Mouse (Mus musculus) small intestine, adult 2 months (tissue): ENCODE results near the gene Tec. TPM values are rescaled to one million over a fixed set of nuclear protein-coding genes. Genes with fewer than 3 reads are reported as not detected.

Experiments used
- H3K27ac ChIP-seq: fragments of 200-500 bp; 2 replicates; pipeline ENCODE4 v1.5.1; 2012; ENCODE audit warnings: low read depth, low read length, control low read depth, inconsistent platforms; ENCODE audit not compliant: insufficient read depth
- H3K27me3 ChIP-seq: fragments of 200-500 bp; 2 replicates; pipeline ENCODE4 v1.6.1; 2012; ENCODE audit warnings: mild to moderate bottlenecking, moderate library complexity, low read length, inconsistent platforms; ENCODE audit not compliant: control insufficient read depth, insufficient read depth
- H3K36me3 ChIP-seq: fragments of 200-500 bp; 2 replicates; pipeline ENCODE4 v1.6.1; 2012; ENCODE audit warnings: mild to moderate bottlenecking, low read length, control low read depth, inconsistent platforms; ENCODE audit not compliant: control insufficient read depth, insufficient read depth
- H3K4me1 ChIP-seq: fragments of 200-500 bp; 2 replicates; pipeline ENCODE4 v1.6.1; 2012; ENCODE audit warnings: low read length, inconsistent platforms, mixed read lengths; ENCODE audit not compliant: control insufficient read depth, insufficient read depth, insufficient read length
- H3K4me3 ChIP-seq: fragments of 200-500 bp; 2 replicates; pipeline ENCODE4 v1.5.1; 2012; ENCODE audit warnings: low read depth, mild to moderate bottlenecking, control low read depth, inconsistent platforms, low read length, moderate library complexity
- CTCF ChIP-seq: fragments of 200-500 bp; IDR thresholded peaks from 2 replicates; pipeline ENCODE4 v1.5.1; 2012; ENCODE audit warnings: low read depth, mild to moderate bottlenecking, control low read depth, inconsistent platforms, low read length, moderate library complexity, mixed read lengths; ENCODE audit not compliant: insufficient replicate concordance, insufficient read length; ENCODE audit errors: extremely low read depth
- POLR2A ChIP-seq: fragments of 200-500 bp; IDR thresholded peaks from 2 replicates; pipeline ENCODE4 v1.6.1; 2012; ENCODE audit warnings: low read depth, mild to moderate bottlenecking, control low read depth, inconsistent platforms, low read length, moderate library complexity
- WGBS: fragments of 180-500 bp; shearing (Covaris S2); methylation state at CpG from one replicate; pipeline ENCODE4 v1.1.7; 2018; 5-methylcytosine and 5-hydroxymethylcytosine counted together
- polyA plus RNA-seq: library from polyadenylated mRNA; depleted of rRNA; stranded (reverse); fragments of >200 nt; gene quantifications from 2 replicates; pipeline ENCODE4 v1.2.3, GENCODE M21; 2012

Tec gene
- polyA plus RNA-seq, 1 experiment = 7.1 TPM

- 79% methylated on average over 14 of the region's 14 CpGs for WGBS
- Histone ChIP-seq H3K4me3 (no peak overlapping the region), H3K36me3 (no peaks in the 10 kb centered on the region), H3K27me3 (no peaks in the 10 kb centered on the region), H3K27ac (no peak overlapping the region), H3K4me1 (peaks cover 11% of the 10 kb centered on the region; the same call in 1 of the 2 replicates)
- TF ChIP-seq CTCF = no peak
- no peak for TF ChIP-seq POLR2A
These were observed 1.7 kb upstream of the Tec start for GRCm38 (mm10) chr5:72869779-72870608.

- Histone ChIP-seq H3K27me3 (no peaks in the 10 kb centered on the region), H3K36me3 (no peaks in the 10 kb centered on the region; the same call in 1 of the 2 replicates), H3K4me3 (peak overlapping the region; percentile 95; the same call in 1 of the 2 replicates), H3K27ac (peak overlapping the region; percentile 98; the same call in 1 of the 2 replicates), H3K4me1 (peaks cover 14% of the 10 kb centered on the region; the same call in 1 of the 2 replicates)
- TF ChIP-seq POLR2A (no peak), CTCF (no peak)
- WGBS = 13% methylated on average over 16 of the region's 16 CpGs
These were observed 1.1 kb downstream of the Tec start for GRCm38 (mm10) chr5:72867036-72867672.

- 32% methylated on average over 6 of the region's 6 CpGs for WGBS
- Histone ChIP-seq H3K27ac (peak overlapping the region; percentile 54; the same call in 1 of the 2 replicates), H3K4me3 (no peak overlapping the region), H3K4me1 (peaks cover 14% of the 10 kb centered on the region; the same call in 1 of the 2 replicates), H3K27me3 (no peaks in the 10 kb centered on the region), H3K36me3 (no peaks in the 10 kb centered on the region; the same call in 1 of the 2 replicates)
- no peak for TF ChIP-seq CTCF
- no peak for TF ChIP-seq POLR2A
These were observed 1.9 kb downstream of the Tec start for GRCm38 (mm10) chr5:72866260-72866905.

GRCm38 (mm10) chr5:72864654-72865178 is 3.6 kb downstream of the Tec start:
- H3K27ac ChIP-seq = no peak overlapping the region
- TF ChIP-seq POLR2A (no peak), CTCF (no peak)
- H3K4me1 ChIP-seq = peaks cover 14% of the 10 kb centered on the region; the same call in 1 of the 2 replicates
- H3K27me3 ChIP-seq = no peaks in the 10 kb centered on the region
- H3K36me3 ChIP-seq = no peaks in the 10 kb centered on the region; the same call in 1 of the 2 replicates
- 82% methylated on average over 3 of the region's 3 CpGs for WGBS
- no peak overlapping the region for H3K4me3 ChIP-seq

- TF ChIP-seq POLR2A (no peak), CTCF (no peak)
- no peak overlapping the region for H3K4me3 ChIP-seq
- 88% methylated on average over 9 of the region's 9 CpGs for WGBS
- no peaks in the 10 kb centered on the region for H3K27me3 ChIP-seq
- H3K36me3 ChIP-seq = no peaks in the 10 kb centered on the region; the same call in 1 of the 2 replicates
- H3K4me1 ChIP-seq = peaks cover 14% of the 10 kb centered on the region
- H3K27ac ChIP-seq = no peak overlapping the region
These were observed 5.1 kb downstream of the Tec start for GRCm38 (mm10) chr5:72863166-72863565.

DNA sequence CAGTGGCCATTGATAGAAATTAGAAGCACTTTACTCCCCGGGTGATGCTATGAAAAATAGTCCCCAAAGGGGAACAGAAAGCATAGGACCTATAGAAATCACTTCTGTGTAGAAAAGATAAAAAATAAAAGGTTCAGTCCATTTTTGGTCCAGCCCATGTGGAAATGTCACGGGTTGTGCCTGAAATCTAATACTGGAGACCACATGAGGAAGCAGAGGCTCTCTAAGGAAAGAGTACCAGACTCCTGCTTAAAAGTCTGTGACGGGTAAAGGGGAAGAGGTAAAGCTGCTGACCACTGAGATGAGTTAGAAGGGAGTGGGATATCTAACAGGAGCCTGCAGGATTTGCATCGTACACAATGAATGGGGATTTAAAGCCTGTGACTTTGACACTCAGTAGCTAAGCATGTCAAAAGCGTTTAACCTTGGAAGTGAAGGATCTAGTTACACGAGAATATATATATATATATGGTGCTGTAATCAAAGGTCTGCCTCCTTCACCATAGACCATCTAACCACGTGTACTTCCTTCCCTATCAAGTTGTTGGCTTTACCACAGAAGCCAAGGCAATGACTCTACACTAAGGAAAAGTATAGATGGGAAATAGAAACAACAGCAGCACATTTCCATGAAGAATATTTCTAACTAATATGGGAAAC is 6.4 kb downstream of the Tec start:
- Histone ChIP-seq H3K27ac (no peak overlapping the region), H3K27me3 (no peaks in the 10 kb centered on the region), H3K4me1 (peaks cover 18% of the 10 kb centered on the region), H3K36me3 (no peaks in the 10 kb centered on the region; the same call in 1 of the 2 replicates), H3K4me3 (no peak overlapping the region)
- WGBS = 75% methylated on average over 7 of the region's 7 CpGs
- TF ChIP-seq CTCF (no peak), POLR2A (no peak)
